Mouse (Mus musculus): ENCODE data around the gene Pcdh15. TPM values are rescaled to one million over a fixed set of nuclear protein-coding genes. Genes with fewer than 3 reads are reported as not detected.

Gene Pcdh15
- total and polyA plus RNA-seq, 2 experiments from 2014 or later = 0.27 to 0.46 TPM

- Histone ChIP-seq H3K36me3 (replicated peaks; ENCODE audit: control insufficient read depth, insufficient read depth, low read length) (no peaks in the 10 kb centered on the region), H3K4me2 (ENCODE audit: low read depth, low read length) (no peak overlapping the region), H3K4me1 (ENCODE audit: control insufficient read depth, insufficient read depth) (no peaks in the 10 kb centered on the region), H3K27me3 (ENCODE audit: control insufficient read depth, insufficient read depth, low read length) (no peaks in the 10 kb centered on the region), H3K4me3 (ENCODE audit: low read depth, low read length) (no peak overlapping the region), H3K9me3 (replicated peaks; ENCODE audit: control insufficient read depth, low read length) (no peaks in the 10 kb centered on the region), H3K9ac (replicated peaks; ENCODE audit: low read depth, low read length) (no peak overlapping the region), H3K27ac (ENCODE audit: low read depth) (no peak overlapping the region)
- ATAC-seq (ENCODE audit: insufficient read depth, low read depth) (no peak), DNase-seq (ENCODE audit: low spot score) (no peak)
- no peak for TF ChIP-seq EP300 (IDR thresholded peaks at IDR 0.05; ENCODE audit: low read depth)
- TF ChIP-seq CTCF (IDR thresholded peaks at IDR 0.05; ENCODE audit: low read depth) = no peak
- WGBS = 81% methylated on average over 15 of the region's 15 CpGs
Measured at GRCm38 (mm10) chr10:74257716-74258446, 1158.7 kb downstream of the Pcdh15 start.

- H3K27ac ChIP-seq (ENCODE audit: low read depth) = no peak overlapping the region
- no peak for DNase-seq (ENCODE audit: low spot score)
- H3K27me3 ChIP-seq (ENCODE audit: control insufficient read depth, insufficient read depth, low read length) = no peaks in the 10 kb centered on the region
- no peaks in the 10 kb centered on the region for H3K9me3 ChIP-seq (replicated peaks; ENCODE audit: control insufficient read depth, low read length)
- no peak for ATAC-seq (ENCODE audit: insufficient read depth, low read depth)
- no peak overlapping the region for H3K9ac ChIP-seq (replicated peaks; ENCODE audit: low read depth, low read length)
- H3K4me1 ChIP-seq (ENCODE audit: control insufficient read depth, insufficient read depth) = no peaks in the 10 kb centered on the region
- H3K36me3 ChIP-seq (replicated peaks; ENCODE audit: control insufficient read depth, insufficient read depth, low read length) = no peaks in the 10 kb centered on the region
- H3K4me3 ChIP-seq (ENCODE audit: low read depth, low read length) = no peak overlapping the region
- TF ChIP-seq EP300 (IDR thresholded peaks at IDR 0.05; ENCODE audit: low read depth) = no peak
- TF ChIP-seq CTCF (IDR thresholded peaks at IDR 0.05; ENCODE audit: low read depth) = no peak
- no peak overlapping the region for H3K4me2 ChIP-seq (ENCODE audit: low read depth, low read length)
Measured at GRCm38 (mm10) chr10:74258639-74259038, 1159.5 kb downstream of the Pcdh15 start.

- H3K9ac ChIP-seq (replicated peaks; ENCODE audit: low read depth, low read length) = no peak overlapping the region
- H3K27me3 ChIP-seq (ENCODE audit: control insufficient read depth, insufficient read depth, low read length) = no peaks in the 10 kb centered on the region
- H3K9me3 ChIP-seq (replicated peaks; ENCODE audit: control insufficient read depth, low read length) = 0 out of 2 replicates have a peak, but pooled peaks cover 2% of the 10 kb centered on the region
- H3K4me1 ChIP-seq (ENCODE audit: control insufficient read depth, insufficient read depth) = peaks cover 4% of the 10 kb centered on the region; the same call in 1 of the 2 replicates
- H3K4me2 ChIP-seq (ENCODE audit: low read depth, low read length) = no peak overlapping the region
- ATAC-seq (ENCODE audit: insufficient read depth, low read depth) (no peak), DNase-seq (ENCODE audit: low spot score) (no peak)
- no peaks in the 10 kb centered on the region for H3K36me3 ChIP-seq (replicated peaks; ENCODE audit: control insufficient read depth, insufficient read depth, low read length)
- no peak for TF ChIP-seq EP300 (IDR thresholded peaks at IDR 0.05; ENCODE audit: low read depth)
- no peak for TF ChIP-seq CTCF (IDR thresholded peaks at IDR 0.05; ENCODE audit: low read depth)
- no peak overlapping the region for H3K4me3 ChIP-seq (ENCODE audit: low read depth, low read length)
- no peak overlapping the region for H3K27ac ChIP-seq (ENCODE audit: low read depth)
- 44% methylated on average over 6 of the region's 6 CpGs for WGBS
Measured at GRCm38 (mm10) chr10:74269637-74270269, 1170.6 kb downstream of the Pcdh15 start.

- Histone ChIP-seq H3K4me2 (ENCODE audit: low read depth, low read length) (no peak overlapping the region), H3K36me3 (replicated peaks; ENCODE audit: control insufficient read depth, insufficient read depth, low read length) (no peaks in the 10 kb centered on the region), H3K27ac (ENCODE audit: low read depth) (peak overlapping the region; percentile 54), H3K4me3 (ENCODE audit: low read depth, low read length) (no peak overlapping the region), H3K9me3 (replicated peaks; ENCODE audit: control insufficient read depth, low read length) (0 out of 2 replicates have a peak, but pooled peaks cover 2% of the 10 kb centered on the region), H3K27me3 (ENCODE audit: control insufficient read depth, insufficient read depth, low read length) (no peaks in the 10 kb centered on the region), H3K9ac (replicated peaks; ENCODE audit: low read depth, low read length) (no peak overlapping the region), H3K4me1 (ENCODE audit: control insufficient read depth, insufficient read depth) (peaks cover 4% of the 10 kb centered on the region; the same call in 1 of the 2 replicates)
- TF ChIP-seq CTCF (IDR thresholded peaks at IDR 0.05; ENCODE audit: low read depth) = no peak
- peak; percentile 73; the same call in 1 of the 2 replicates for TF ChIP-seq EP300 (IDR thresholded peaks at IDR 0.05; ENCODE audit: low read depth)
- peak; percentile 47 for DNase-seq (ENCODE audit: low spot score)
- 38% methylated on average over 5 of the region's 5 CpGs for WGBS
- peak; percentile 89 for ATAC-seq (ENCODE audit: insufficient read depth, low read depth)
Measured at GRCm38 (mm10) chr10:74270894-74271293, 1171.8 kb downstream of the Pcdh15 start.

GRCm38 (mm10) chr10:74304120-74304519, 1205.0 kb downstream of the Pcdh15 start:
- 51% methylated on average over 2 of the region's 2 CpGs for WGBS

More at GRCm38 (mm10) chr10:74304120-74304519, 1205.0 kb downstream of the Pcdh15 start:
- no peak overlapping the region for H3K4me2 ChIP-seq (ENCODE audit: low read depth, low read length)
- H3K9me3 ChIP-seq (replicated peaks; ENCODE audit: control insufficient read depth, low read length) = no peaks in the 10 kb centered on the region
- no peak overlapping the region for H3K9ac ChIP-seq (replicated peaks; ENCODE audit: low read depth, low read length)
- no peak for TF ChIP-seq EP300 (IDR thresholded peaks at IDR 0.05; ENCODE audit: low read depth)
- no peak for TF ChIP-seq CTCF (IDR thresholded peaks at IDR 0.05; ENCODE audit: low read depth)
- H3K4me3 ChIP-seq (ENCODE audit: low read depth, low read length) = no peak overlapping the region
- H3K4me1 ChIP-seq (ENCODE audit: control insufficient read depth, insufficient read depth) = no peaks in the 10 kb centered on the region
- ATAC-seq (ENCODE audit: insufficient read depth, low read depth) (no peak), DNase-seq (ENCODE audit: low spot score) (peak; percentile 7)
- H3K27ac ChIP-seq (ENCODE audit: low read depth) = no peak overlapping the region
- no peaks in the 10 kb centered on the region for H3K36me3 ChIP-seq (replicated peaks; ENCODE audit: control insufficient read depth, insufficient read depth, low read length)
- H3K27me3 ChIP-seq (ENCODE audit: control insufficient read depth, insufficient read depth, low read length) = no peaks in the 10 kb centered on the region
